Mouse (Mus musculus) neural tube, embryonic 11.5 days (tissue): Measurements from ENCODE around the gene Glod4. TPM values are rescaled to one million over a fixed set of nuclear protein-coding genes. Genes with fewer than 3 reads are reported as not detected.

ENCODE experiments used
- ATAC-seq: fragments of 200-750 bp; cut with Nextera tagmentation; 2 replicates; pipeline ENCODE4 v1.8.0; 2017; ENCODE audit warnings: moderate number of reproducible peaks, mild to moderate bottlenecking, moderate TSS enrichment, moderate library complexity; ENCODE audit not compliant: insufficient read depth, low FRiP score, low TSS enrichment
- DNase-seq: peaks from one replicate; pipeline ENCODE4 v3.0.0-alpha.2; 2015; ENCODE audit warnings: low spot score
- H3K27ac ChIP-seq: fragments of 300-500 bp; sonication (generic); 2 replicates; pipeline ENCODE4 v1.5.1; 2014; ENCODE audit warnings: low read depth, mild to moderate bottlenecking, low read length
- H3K27me3 ChIP-seq: fragments of 300-500 bp; sonication (generic); 2 replicates; pipeline ENCODE4 v1.6.1; 2014; ENCODE audit warnings: mild to moderate bottlenecking, low read length, mixed read lengths; ENCODE audit not compliant: control insufficient read depth, insufficient read depth
- H3K36me3 ChIP-seq: fragments of 300-500 bp; sonication (generic); 2 replicates; pipeline ENCODE4 v1.6.1; 2014; ENCODE audit warnings: mild to moderate bottlenecking, low read length, moderate library complexity, mixed read lengths; ENCODE audit not compliant: control insufficient read depth, insufficient read depth
- H3K4me1 ChIP-seq: fragments of 300-500 bp; sonication (generic); 2 replicates; pipeline ENCODE4 v1.6.1; 2014; ENCODE audit warnings: low read length, mixed read lengths; ENCODE audit not compliant: control insufficient read depth, insufficient read depth
- H3K4me2 ChIP-seq: fragments of 300-500 bp; sonication (generic); 2 replicates; pipeline ENCODE4 v1.6.1; 2014; ENCODE audit warnings: low read depth, mild to moderate bottlenecking, moderate library complexity
- H3K4me3 ChIP-seq: fragments of 300-500 bp; sonication (generic); 2 replicates; pipeline ENCODE4 v1.5.1; 2014; ENCODE audit warnings: low read depth, low read length
- H3K9ac ChIP-seq: fragments of 300-500 bp; sonication (generic); 2 replicates; pipeline ENCODE4 v1.6.1; 2014; ENCODE audit warnings: mild to moderate bottlenecking, low read length
- H3K9me3 ChIP-seq: fragments of 300-500 bp; sonication (generic); 2 replicates; pipeline ENCODE4 v1.6.1; 2016; ENCODE audit warnings: low read length; ENCODE audit not compliant: control insufficient read depth
- WGBS: fragments of 180-500 bp; shearing (Covaris S2); extraction: QIAGEN DNeasy Blood & Tissue Kit; methylation state at CpG from one replicate; pipeline ENCODE4 v1.1.7; 2014; 5-methylcytosine and 5-hydroxymethylcytosine counted together
- polyA plus RNA-seq: library from polyadenylated mRNA; unstranded; fragments of >200 nt; fragmentation: Nextera tagmentation; extraction: Ambion mirVana; gene quantifications from 2 replicates; pipeline ENCODE4 v1.2.1, GENCODE M21; 2014

Gene Glod4
- polyA plus RNA-seq, 1 experiment from 2014 or later, result 116 TPM

- H3K9ac ChIP-seq, result no peak overlapping the region
- H3K4me3 ChIP-seq, result no peak overlapping the region
- DNase-seq (no peak), ATAC-seq (no peak)
- no peaks in the 10 kb centered on the region for H3K36me3 ChIP-seq
- no peak overlapping the region for H3K4me2 ChIP-seq
- WGBS, result 91% methylated on average over 5 of the region's 5 CpGs
- H3K27ac ChIP-seq, result no peak overlapping the region
- H3K4me1 ChIP-seq, result no peaks in the 10 kb centered on the region
- no peaks in the 10 kb centered on the region for H3K27me3 ChIP-seq
- H3K9me3 ChIP-seq, result no peaks in the 10 kb centered on the region
These were observed 90.1 kb downstream of the Glod4 start for GRCm38 (mm10) chr11:76153236-76153951.

GRCm38 (mm10) chr11:76150980-76151379, 92.5 kb downstream of the Glod4 start:
- ATAC-seq (no peak), DNase-seq (no peak)
- no peak overlapping the region for H3K9ac ChIP-seq
- no peaks in the 10 kb centered on the region for H3K36me3 ChIP-seq
- H3K9me3 ChIP-seq, result no peaks in the 10 kb centered on the region
- no peak overlapping the region for H3K4me3 ChIP-seq
- H3K4me1 ChIP-seq, result no peaks in the 10 kb centered on the region
- H3K27ac ChIP-seq, result no peak overlapping the region
- no peak overlapping the region for H3K4me2 ChIP-seq
- no peaks in the 10 kb centered on the region for H3K27me3 ChIP-seq
- WGBS, result 62% methylated on average over 4 of the region's 4 CpGs

GRCm38 (mm10) chr11:76148055-76149008, 95.2 kb downstream of the Glod4 start:
- 89% methylated on average over 8 of the region's 8 CpGs for WGBS
- Histone ChIP-seq H3K4me1 (no peaks in the 10 kb centered on the region), H3K9me3 (no peaks in the 10 kb centered on the region), H3K4me2 (no peak overlapping the region), H3K27ac (no peak overlapping the region), H3K4me3 (no peak overlapping the region), H3K36me3 (no peaks in the 10 kb centered on the region), H3K27me3 (no peaks in the 10 kb centered on the region), H3K9ac (no peak overlapping the region)
- no peak for DNase-seq
- ATAC-seq, result no peak

- ATAC-seq, result no peak
- Histone ChIP-seq H3K9ac (no peak overlapping the region), H3K4me2 (no peak overlapping the region), H3K9me3 (no peaks in the 10 kb centered on the region), H3K27ac (no peak overlapping the region), H3K4me1 (no peaks in the 10 kb centered on the region), H3K4me3 (no peak overlapping the region), H3K36me3 (no peaks in the 10 kb centered on the region), H3K27me3 (no peaks in the 10 kb centered on the region)
- DNase-seq, result no peak
- 93% methylated on average over 8 of the region's 8 CpGs for WGBS
These were observed 97.1 kb downstream of the Glod4 start for GRCm38 (mm10) chr11:76146187-76147010.

- H3K4me3 ChIP-seq, result no peak overlapping the region
- no peaks in the 10 kb centered on the region for H3K4me1 ChIP-seq
- no peaks in the 10 kb centered on the region for H3K9me3 ChIP-seq
- no peak overlapping the region for H3K27ac ChIP-seq
- WGBS, result 100% methylated on average over 1 of the region's 1 CpGs
- no peak for DNase-seq
- ATAC-seq, result no peak
- no peaks in the 10 kb centered on the region for H3K27me3 ChIP-seq
- no peak overlapping the region for H3K9ac ChIP-seq
- H3K36me3 ChIP-seq, result no peaks in the 10 kb centered on the region
- H3K4me2 ChIP-seq, result no peak overlapping the region
These were observed 98.4 kb downstream of the Glod4 start for GRCm38 (mm10) chr11:76145169-76145568.

GRCm38 (mm10) chr11:76144386-76144785, 99.1 kb downstream of the Glod4 start:
- H3K27me3 ChIP-seq, result no peaks in the 10 kb centered on the region
- no peak overlapping the region for H3K27ac ChIP-seq
- ATAC-seq (no peak), DNase-seq (no peak)
- H3K4me3 ChIP-seq, result no peak overlapping the region
- H3K9me3 ChIP-seq, result no peaks in the 10 kb centered on the region
- H3K4me2 ChIP-seq, result no peak overlapping the region
- no peaks in the 10 kb centered on the region for H3K36me3 ChIP-seq
- 94% methylated on average over 8 of the region's 8 CpGs for WGBS
- H3K4me1 ChIP-seq, result no peaks in the 10 kb centered on the region
- H3K9ac ChIP-seq, result no peak overlapping the region

GRCm38 (mm10) chr11:76137996-76138395, 105.5 kb downstream of the Glod4 start:
- DNase-seq, result no peak
- no peak overlapping the region for H3K4me2 ChIP-seq
- 83% methylated on average over 3 of the region's 3 CpGs for WGBS

GRCm38 (mm10) chr11:76135641-76136437, 107.7 kb downstream of the Glod4 start:
- DNase-seq (no peak), ATAC-seq (no peak)
- Histone ChIP-seq H3K27ac (no peak overlapping the region), H3K36me3 (peaks cover 10% of the 10 kb centered on the region; the same call in 1 of the 2 replicates), H3K4me1 (no peaks in the 10 kb centered on the region), H3K27me3 (no peaks in the 10 kb centered on the region), H3K4me2 (no peak overlapping the region), H3K9ac (no peak overlapping the region), H3K4me3 (no peak overlapping the region), H3K9me3 (no peaks in the 10 kb centered on the region)
- 85% methylated on average over 7 of the region's 7 CpGs for WGBS

More at GRCm38 (mm10) chr11:76137996-76138395, 105.5 kb downstream of the Glod4 start:
- Histone ChIP-seq H3K9ac (no peak overlapping the region), H3K4me1 (no peaks in the 10 kb centered on the region), H3K27me3 (no peaks in the 10 kb centered on the region), H3K36me3 (peaks cover 10% of the 10 kb centered on the region; the same call in 1 of the 2 replicates), H3K4me3 (no peak overlapping the region), H3K27ac (no peak overlapping the region), H3K9me3 (no peaks in the 10 kb centered on the region)
- no peak for ATAC-seq
